Comparison of ENCODE assay signal across 15 mouse cellular contexts in the genomic region with DNA sequence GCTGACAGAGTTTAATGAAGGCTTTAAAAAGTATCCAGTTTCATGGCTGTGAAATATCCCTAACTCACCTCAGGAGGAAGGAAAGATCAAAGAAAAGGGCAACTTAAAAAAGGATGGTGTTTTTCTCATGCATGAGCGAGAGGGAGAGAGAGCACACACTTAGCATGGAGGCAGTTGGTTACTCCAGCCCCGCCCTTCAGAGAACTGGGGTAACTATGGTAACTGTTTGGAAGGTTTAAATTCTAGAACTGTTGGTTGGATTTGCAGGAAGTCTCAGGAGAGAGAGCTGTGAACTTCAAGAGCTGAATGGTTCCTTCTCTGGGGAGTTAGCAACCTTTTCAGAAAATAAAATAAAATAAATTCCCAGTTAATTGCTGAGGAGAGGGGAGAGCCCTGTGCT.
A peak's percentile ranks its signal among the peaks of the same experiment; 100 is the strongest.
DNase-seq lines count a peak whose midpoint lies in the region; ATAC-seq and TF ChIP-seq lines count a peak whose summit lies in the region.
"Had no signal": no experiment of that assay in that cellular context is flagged by ENCODE, and none has a peak within 500 bp of the region (broad histone marks: within the 10 kb centered on the region; RNA-seq: fewer than 3 reads in every experiment).

No protein-coding gene starts in this region.

- no peak overlapping the region for H3K27ac ChIP-seq in kidney, postnatal 0 days
- H3K27ac ChIP-seq: liver, embryonic 15.5 days had no signal

- 26% methylated on average over 2 of the region's 2 CpGs for WGBS in kidney, postnatal 0 days

- H3K4me1 ChIP-seq in kidney, postnatal 0 days (replicated peaks; ENCODE audit: insufficient read depth, low read length), result no peaks in the 10 kb centered on the region

- no peaks in the 10 kb centered on the region for H3K36me3 ChIP-seq in kidney, postnatal 0 days (ENCODE audit: insufficient read depth, low read length)
- H3K36me3 ChIP-seq: G1E; liver, embryonic 15.5 days had no signal

- no peak overlapping the region for H3K4me3 ChIP-seq in kidney, postnatal 0 days (replicated peaks; ENCODE audit: low read depth, low read length)
- H3K4me3 ChIP-seq: liver, embryonic 15.5 days had no signal

- H3K9ac ChIP-seq in kidney, postnatal 0 days (ENCODE audit: low read depth, low read length), result no peak overlapping the region
- H3K9ac ChIP-seq: liver, embryonic 15.5 days had no signal

- H3K9me3 ChIP-seq in kidney, postnatal 0 days (replicated peaks; ENCODE audit: low read length), result no peaks in the 10 kb centered on the region

- peak; percentile 22 for DNase-seq in embryo, embryonic 11 days
- DNase-seq in embryo, embryonic 9.5 days (ENCODE audit: extremely low spot score), result no peak
- DNase-seq in kidney, postnatal 0 days (ENCODE audit: low spot score), result peak; percentile 74
- no peak for DNase-seq in kidney, adult 11 months
- DNase-seq in NIH3T3 (ENCODE audit: low read depth), result peak; percentile 58
- peak; percentile 60 to 63 for DNase-seq in left cerebral cortex, adult 9 months (ENCODE audit: low spot score in 2 of 2)
- no peak for DNase-seq in heart, postnatal 14 days
- no peak for DNase-seq in cerebellum, postnatal 10 days
- DNase-seq: cerebellum, adult 11-12 months; heart, adult 11 months; heart, postnatal 36 days; kidney, postnatal 14 days; thymus, adult 2 months had no signal

- ATAC-seq in kidney, postnatal 0 days (replicated peaks; ENCODE audit: low FRiP score, low read depth), result no peak

- intact Hi-C loops in heart, postnatal 14 days (cut with DNase I), result no loop called here

- no peak overlapping the region for H3K4me2 ChIP-seq in kidney, postnatal 0 days (ENCODE audit: low read length)
- H3K4me2 ChIP-seq: liver, embryonic 15.5 days had no signal

- no peaks in the 10 kb centered on the region for H3K27me3 ChIP-seq in kidney, postnatal 0 days (ENCODE audit: insufficient read depth, low read length)
- H3K27me3 ChIP-seq: liver, embryonic 15.5 days had no signal

- no peak for TF ChIP-seq CTCF in kidney, postnatal 0 days (IDR thresholded peaks at IDR 0.05; ENCODE audit: low read depth)

Comparison
In these comparisons a context has a peak if more than half of its experiments do, and no peak if none do; other contexts are left out.
1. DNase-seq: peak in embryo, embryonic 11 days (single experiment), kidney, postnatal 0 days (single experiment), NIH3T3 (single experiment) and left cerebral cortex, adult 9 months (2 of 2); none in embryo, embryonic 9.5 days (single experiment), kidney, adult 11 months (single experiment), heart, postnatal 14 days (0 of 2) and cerebellum, postnatal 10 days (0 of 2).